Mouse (Mus musculus): Measurements from ENCODE around the gene Abhd14a. TPM values are rescaled to one million over a fixed set of nuclear protein-coding genes. Genes with fewer than 3 reads are reported as not detected.
A peak's percentile ranks its signal among the peaks of the same experiment; 100 is the strongest.

Abhd14a gene
- polyA plus RNA-seq, 1 experiment from 2014 or later, result 75.2 TPM

DNA sequence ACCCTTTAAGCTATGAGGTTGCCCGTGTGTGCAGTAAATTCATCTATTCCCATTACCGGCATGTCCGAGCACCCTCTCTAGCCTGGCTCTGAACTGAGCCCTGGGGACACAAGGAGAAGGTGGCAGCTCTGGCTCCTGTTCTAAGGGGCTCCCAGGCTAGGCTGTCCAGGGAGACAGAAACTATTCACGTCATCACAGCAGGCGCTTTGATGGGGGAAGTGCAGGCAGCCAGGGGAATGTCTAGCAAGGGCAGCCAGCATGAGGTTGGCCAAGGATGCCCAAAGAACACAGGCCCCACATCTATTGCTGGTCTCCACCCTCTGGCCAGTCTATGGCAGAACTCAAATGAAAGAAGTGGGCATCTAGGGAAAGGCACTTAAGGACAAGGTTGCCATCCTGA lies 10.4 kb upstream of the Abhd14a start:
- Histone ChIP-seq H3K9ac (no peak overlapping the region), H3K4me1 (peaks cover 64% of the 10 kb centered on the region), H3K36me3 (peaks cover 40% of the 10 kb centered on the region), H3K4me2 (no peak overlapping the region), H3K9me3 (no peaks in the 10 kb centered on the region), H3K27me3 (no peaks in the 10 kb centered on the region), H3K4me3 (no peak overlapping the region), H3K27ac (no peak overlapping the region)
- ATAC-seq (ENCODE audit: insufficient number of reproducible peaks, insufficient read depth, low FRiP score, low TSS enrichment, low read depth), result no peak
- WGBS, result 71% methylated on average over 5 of the region's 5 CpGs

DNA sequence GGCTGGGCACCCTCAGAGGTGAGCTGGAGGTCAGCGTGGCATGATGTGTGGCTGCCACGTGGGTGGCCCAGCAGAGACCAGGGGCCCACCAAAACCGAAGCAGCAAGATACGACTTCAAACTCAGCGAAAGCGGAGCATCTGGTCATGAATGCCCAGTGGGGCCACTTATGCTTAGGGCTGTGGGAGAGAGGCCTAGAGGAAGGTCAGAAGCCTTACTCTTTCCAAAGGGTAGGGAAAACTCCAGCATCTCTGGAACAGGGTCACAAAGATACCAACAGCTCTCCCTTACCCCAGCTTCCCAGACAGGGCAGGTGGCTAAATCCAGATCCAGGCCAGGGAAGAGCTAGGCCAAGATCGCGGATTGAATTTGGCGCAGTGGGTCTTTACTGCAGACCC lies 9.7 kb upstream of the Abhd14a start:
- no peaks in the 10 kb centered on the region for H3K9me3 ChIP-seq
- peak overlapping the region; percentile 92 for H3K27ac ChIP-seq
- peak overlapping the region; percentile 69 for H3K4me3 ChIP-seq
- no peaks in the 10 kb centered on the region for H3K27me3 ChIP-seq
- 48% methylated on average over 9 of the region's 9 CpGs for WGBS
- peak overlapping the region; percentile 85 for H3K9ac ChIP-seq
- H3K4me1 ChIP-seq, result peaks cover 72% of the 10 kb centered on the region
- H3K36me3 ChIP-seq, result peaks cover 35% of the 10 kb centered on the region
- H3K4me2 ChIP-seq, result peak overlapping the region; percentile 97
- ATAC-seq (ENCODE audit: insufficient number of reproducible peaks, insufficient read depth, low FRiP score, low TSS enrichment, low read depth), result no peak

DNA sequence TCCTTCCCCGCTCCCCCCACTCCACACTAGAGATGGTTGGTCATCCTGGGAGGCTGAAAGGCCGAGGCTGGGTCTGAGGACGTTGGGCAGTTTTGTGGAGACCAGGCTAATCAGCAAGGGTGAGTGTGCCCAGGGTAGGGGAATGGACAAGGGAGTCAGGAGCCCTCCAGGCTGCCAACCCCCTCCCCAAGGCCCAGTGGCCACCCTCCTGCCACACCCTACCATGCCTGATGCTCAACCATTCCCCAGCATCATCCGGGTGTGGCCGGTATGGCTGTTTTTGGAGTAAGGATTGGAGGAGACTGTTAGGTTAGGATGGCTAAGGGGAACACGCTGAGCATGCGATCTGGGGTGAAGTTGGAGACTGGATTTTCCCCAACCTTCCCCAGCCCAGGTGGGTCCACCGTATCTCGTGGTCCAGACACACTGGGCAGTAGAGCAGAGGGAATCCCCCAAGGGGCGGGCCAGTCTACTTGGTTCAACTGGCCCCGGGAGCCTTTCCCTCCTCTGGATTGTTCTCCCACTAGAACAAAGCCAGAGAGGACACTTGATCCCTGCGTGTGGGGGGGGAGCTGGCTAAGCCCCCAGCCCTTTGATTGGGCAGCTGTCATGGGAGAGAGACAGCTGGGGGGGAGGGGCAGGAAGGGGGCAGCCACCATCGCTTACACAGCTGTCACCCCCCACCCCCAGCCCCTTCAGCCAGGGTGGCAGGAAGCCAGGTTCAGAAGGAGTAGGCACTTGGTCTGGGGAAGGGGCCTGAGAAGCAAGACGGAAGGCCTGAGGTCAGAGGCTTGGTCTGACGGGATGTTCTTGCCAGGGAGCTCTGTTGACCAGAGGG lies 9.1 kb upstream of the Abhd14a start:
- Histone ChIP-seq H3K4me1 (peaks cover 78% of the 10 kb centered on the region), H3K4me2 (peak overlapping the region; percentile 97), H3K9ac (peak overlapping the region; percentile 85), H3K27me3 (no peaks in the 10 kb centered on the region), H3K27ac (peak overlapping the region; percentile 92), H3K4me3 (peak overlapping the region; percentile 69), H3K36me3 (peaks cover 33% of the 10 kb centered on the region), H3K9me3 (no peaks in the 10 kb centered on the region)
- no peak for ATAC-seq (ENCODE audit: insufficient number of reproducible peaks, insufficient read depth, low FRiP score, low TSS enrichment, low read depth)
- WGBS, result 32% methylated on average over 15 of the region's 15 CpGs

DNA sequence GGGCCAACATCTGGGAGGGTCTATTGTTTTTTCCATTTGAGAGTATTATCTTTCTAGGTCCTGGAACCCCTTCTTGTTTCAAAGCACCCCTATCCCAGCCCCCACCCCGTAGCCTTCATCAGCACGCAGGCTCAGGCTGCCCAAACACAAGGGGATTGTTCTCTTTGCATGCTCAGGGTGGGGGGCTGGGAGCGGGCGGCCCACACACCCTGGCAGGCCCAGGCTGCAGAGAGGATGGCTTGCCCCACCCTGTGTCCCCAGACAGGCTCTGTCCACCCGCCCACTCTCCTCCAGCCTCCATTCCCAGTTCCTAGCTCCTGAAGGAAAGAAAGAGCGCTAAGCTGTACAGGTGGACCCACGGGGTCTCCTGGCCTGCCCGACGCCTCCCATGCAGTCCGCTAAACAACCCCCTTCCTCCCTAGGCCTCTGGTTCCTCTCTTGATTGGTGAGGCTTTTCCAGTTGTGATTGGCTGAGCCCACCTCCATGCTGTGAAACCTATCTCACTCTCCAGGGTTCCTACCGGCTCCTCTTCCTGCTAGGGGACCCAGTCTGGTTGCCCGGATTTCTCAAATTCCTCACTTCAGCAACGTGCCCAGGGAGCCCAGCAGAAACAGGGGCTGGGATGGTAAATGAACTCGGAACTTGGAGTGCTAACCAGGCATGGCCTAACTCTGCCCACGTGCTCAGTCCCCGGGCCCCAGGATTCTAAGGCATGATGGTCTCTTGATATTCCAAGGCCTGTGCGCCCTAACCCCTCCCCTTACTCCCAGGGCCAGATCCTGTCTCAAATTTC lies 7.6 kb upstream of the Abhd14a start:
- peaks cover 88% of the 10 kb centered on the region for H3K4me1 ChIP-seq
- peak overlapping the region; percentile 85 for H3K9ac ChIP-seq
- ATAC-seq (ENCODE audit: insufficient number of reproducible peaks, insufficient read depth, low FRiP score, low TSS enrichment, low read depth), result 0 out of 2 replicates have a peak, but pooled peaks have one; percentile 38
- H3K9me3 ChIP-seq, result no peaks in the 10 kb centered on the region
- H3K4me2 ChIP-seq, result peak overlapping the region; percentile 97
- WGBS, result 1% methylated on average over 17 of the region's 17 CpGs
- H3K36me3 ChIP-seq, result peaks cover 20% of the 10 kb centered on the region
- H3K27me3 ChIP-seq, result no peaks in the 10 kb centered on the region
- peak overlapping the region; percentile 69 for H3K4me3 ChIP-seq
- H3K27ac ChIP-seq, result peak overlapping the region; percentile 92

- H3K4me2 ChIP-seq, result peak overlapping the region; percentile 97
- no peaks in the 10 kb centered on the region for H3K9me3 ChIP-seq
- 0% methylated on average over 13 of the region's 20 CpGs for WGBS
- H3K27me3 ChIP-seq, result no peaks in the 10 kb centered on the region
- H3K4me3 ChIP-seq, result peak overlapping the region; percentile 69
- peaks cover 90% of the 10 kb centered on the region for H3K4me1 ChIP-seq
- peaks cover 11% of the 10 kb centered on the region; the same call in 1 of the 2 replicates for H3K36me3 ChIP-seq
- H3K27ac ChIP-seq, result peak overlapping the region; percentile 92
- peak overlapping the region; percentile 85 for H3K9ac ChIP-seq
- peak; percentile 22 for ATAC-seq (ENCODE audit: insufficient number of reproducible peaks, insufficient read depth, low FRiP score, low TSS enrichment, low read depth)
Observed at GRCm38 (mm10) chr9:106454071-106454761, 6.7 kb upstream of the Abhd14a start.

DNA sequence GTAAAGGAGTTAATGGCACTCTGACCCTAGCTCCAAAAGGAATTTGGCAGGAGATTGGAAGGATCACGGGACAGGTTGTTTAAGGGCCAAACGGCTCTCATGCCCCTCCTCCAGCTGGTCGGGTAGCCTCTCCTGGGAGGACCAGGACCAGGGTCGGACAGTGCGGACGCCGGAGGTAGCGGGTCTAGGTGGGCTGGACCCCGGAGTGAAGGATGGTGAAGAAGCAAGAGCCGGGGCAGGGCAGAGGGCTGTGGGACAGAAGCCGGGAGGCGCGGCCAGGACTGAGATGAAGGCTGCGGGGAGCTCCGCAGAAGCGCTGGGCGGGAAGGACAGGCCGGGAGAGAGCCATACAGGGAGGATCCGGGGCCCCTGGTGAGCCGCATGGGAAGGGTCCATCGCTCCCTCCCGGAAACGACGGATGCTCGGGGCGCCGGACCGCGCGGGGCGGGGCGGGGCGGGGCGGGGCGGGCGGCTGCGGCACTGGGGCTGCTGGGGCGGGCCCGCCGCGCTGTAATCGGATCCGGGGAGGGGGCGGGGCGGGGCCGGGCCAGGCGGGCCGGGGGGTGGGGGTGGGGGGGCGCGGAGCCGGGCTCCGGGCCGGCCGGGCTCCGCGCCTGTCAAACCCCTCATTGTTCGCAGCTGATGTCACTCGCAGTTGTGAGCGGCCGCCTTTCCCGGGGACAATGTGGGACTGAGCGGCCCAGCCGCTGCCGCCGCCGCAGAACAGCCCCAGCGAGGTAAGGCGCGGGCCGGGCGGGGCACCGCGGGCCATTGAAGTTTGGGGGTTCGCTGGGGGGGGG lies 6.0 kb upstream of the Abhd14a start, which contains the start of gene Pcbp4:
Pcbp4 (plus strand) TSS at position 21 of the 800 bp plus-strand sequence.
- H3K4me3 ChIP-seq, result peak within 1 kb of the TSS; percentile 69
- H3K4me2 ChIP-seq, result peak within 1 kb of the TSS; percentile 97
- WGBS, result under 1% methylated on average over 39 of the region's 74 CpGs
- H3K27ac ChIP-seq, result peak within 1 kb of the TSS; percentile 92
- peaks cover 91% of the 10 kb centered on the region for H3K4me1 ChIP-seq
- peak within 1 kb of the TSS; percentile 85 for H3K9ac ChIP-seq
- peaks cover 11% of the 10 kb centered on the region; the same call in 1 of the 2 replicates for H3K36me3 ChIP-seq
- no peaks in the 10 kb centered on the region for H3K27me3 ChIP-seq
- H3K9me3 ChIP-seq, result no peaks in the 10 kb centered on the region
- peak; percentile 45 for ATAC-seq (ENCODE audit: insufficient number of reproducible peaks, insufficient read depth, low FRiP score, low TSS enrichment, low read depth)

DNA sequence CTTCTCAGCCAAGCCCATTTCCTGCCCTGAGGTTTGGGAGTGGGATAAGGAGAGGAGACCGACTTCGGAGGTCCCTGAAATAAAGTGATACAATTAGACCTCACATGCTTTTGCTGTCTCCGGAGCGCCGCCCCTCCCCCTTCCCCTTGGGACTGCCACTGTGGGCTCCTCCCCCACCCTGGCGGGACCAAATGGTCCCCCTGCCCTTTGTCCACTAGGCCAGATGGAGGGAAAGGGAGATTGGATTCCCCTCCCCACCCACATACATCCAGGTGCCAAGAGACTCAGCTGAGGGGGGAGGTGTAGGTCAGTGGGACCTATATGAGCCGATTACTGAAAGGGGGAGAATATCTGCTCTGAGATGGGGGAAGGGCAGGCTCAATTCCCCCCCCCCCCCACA lies 5.3 kb upstream of the Abhd14a start:
- Histone ChIP-seq H3K9me3 (no peaks in the 10 kb centered on the region), H3K27me3 (no peaks in the 10 kb centered on the region), H3K27ac (no peak overlapping the region; the same call in 1 of the 2 replicates), H3K4me2 (peak overlapping the region; percentile 97), H3K9ac (peak overlapping the region; percentile 85; the same call in 1 of the 2 replicates), H3K36me3 (0 out of 2 replicates have a peak, but pooled peaks cover 5% of the 10 kb centered on the region), H3K4me3 (peak overlapping the region; percentile 69), H3K4me1 (peaks cover 91% of the 10 kb centered on the region)
- WGBS, result 0% methylated on average over 7 of the region's 7 CpGs
- no peak for ATAC-seq (ENCODE audit: insufficient number of reproducible peaks, insufficient read depth, low FRiP score, low TSS enrichment, low read depth)

- 28% methylated on average over 6 of the region's 6 CpGs for WGBS
- H3K9me3 ChIP-seq, result no peaks in the 10 kb centered on the region
- H3K4me2 ChIP-seq, result peak overlapping the region; percentile 97
- no peaks in the 10 kb centered on the region for H3K27me3 ChIP-seq
- peak overlapping the region; percentile 44; the same call in 1 of the 2 replicates for H3K27ac ChIP-seq
- H3K9ac ChIP-seq, result no peak overlapping the region
- H3K4me1 ChIP-seq, result peaks cover 89% of the 10 kb centered on the region
- H3K4me3 ChIP-seq, result peak overlapping the region; percentile 69; the same call in 1 of the 2 replicates
- H3K36me3 ChIP-seq, result 0 out of 2 replicates have a peak, but pooled peaks cover 5% of the 10 kb centered on the region
- ATAC-seq (ENCODE audit: insufficient number of reproducible peaks, insufficient read depth, low FRiP score, low TSS enrichment, low read depth), result no peak
Observed at GRCm38 (mm10) chr9:106452351-106452750, 4.9 kb upstream of the Abhd14a start.

GRCm38 (mm10) chr9:106451899-106452298 lies 4.4 kb upstream of the Abhd14a start:
- 44% methylated on average over 2 of the region's 2 CpGs for WGBS
- Histone ChIP-seq H3K4me2 (peak overlapping the region; percentile 97; the same call in 1 of the 2 replicates), H3K36me3 (0 out of 2 replicates have a peak, but pooled peaks cover 5% of the 10 kb centered on the region), H3K4me3 (no peak overlapping the region), H3K4me1 (peaks cover 86% of the 10 kb centered on the region), H3K9me3 (no peaks in the 10 kb centered on the region), H3K9ac (0 out of 2 replicates have a peak overlapping the region, but pooled peaks have one; percentile 11), H3K27ac (peak overlapping the region; percentile 44; the same call in 1 of the 2 replicates), H3K27me3 (no peaks in the 10 kb centered on the region)
- no peak for ATAC-seq (ENCODE audit: insufficient number of reproducible peaks, insufficient read depth, low FRiP score, low TSS enrichment, low read depth)

DNA sequence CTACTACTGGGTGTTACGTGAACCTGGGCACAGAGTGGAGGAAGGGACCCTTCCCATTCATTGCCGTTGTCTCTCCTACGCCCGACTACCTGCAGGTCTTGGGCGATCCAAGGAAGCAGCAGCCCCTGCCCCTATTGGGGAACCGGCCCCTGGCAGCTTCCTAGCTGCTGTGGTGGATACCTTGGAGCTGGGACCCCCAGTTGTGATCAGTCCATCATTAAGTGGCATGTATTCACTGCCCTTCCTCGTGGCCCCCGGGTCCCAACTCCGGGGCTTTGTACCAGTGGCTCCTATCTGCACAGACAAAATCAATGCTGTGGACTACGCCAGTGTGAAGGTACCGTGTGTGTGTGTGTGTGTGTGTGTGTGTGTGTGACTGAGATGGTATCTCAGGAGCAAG lies 3.8 kb upstream of the Abhd14a start:
- no peak for ATAC-seq (ENCODE audit: insufficient number of reproducible peaks, insufficient read depth, low FRiP score, low TSS enrichment, low read depth)
- Histone ChIP-seq H3K9ac (0 out of 2 replicates have a peak overlapping the region, but pooled peaks have one; percentile 1), H3K4me2 (peak overlapping the region; percentile 44; the same call in 1 of the 2 replicates), H3K9me3 (no peaks in the 10 kb centered on the region), H3K27ac (peak overlapping the region; percentile 68), H3K36me3 (0 out of 2 replicates have a peak, but pooled peaks cover 5% of the 10 kb centered on the region), H3K4me3 (no peak overlapping the region), H3K4me1 (peaks cover 86% of the 10 kb centered on the region), H3K27me3 (no peaks in the 10 kb centered on the region)
- WGBS, result 76% methylated on average over 11 of the region's 11 CpGs
